Mouse (Mus musculus): Measurements from ENCODE around the gene Pml.

DNA sequence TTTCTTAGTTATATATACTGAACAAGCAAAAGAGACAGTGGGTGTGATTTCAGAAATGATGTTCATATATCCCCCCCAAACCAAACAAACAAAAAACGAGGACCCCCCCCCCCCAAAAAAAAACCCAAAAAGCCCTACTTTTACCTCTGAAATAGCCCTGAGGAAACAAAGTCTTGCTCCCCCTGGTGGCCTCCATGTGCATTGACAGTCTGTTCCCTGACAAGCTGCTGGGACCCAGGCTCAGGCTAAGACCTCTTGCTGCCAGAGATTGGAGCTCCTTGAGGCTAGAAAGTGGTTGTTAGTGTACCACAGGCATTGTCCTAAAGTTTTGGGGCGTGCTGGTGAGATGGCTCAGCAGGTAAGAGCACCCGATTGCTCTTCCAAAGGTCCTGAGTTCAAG is 32.0 kb upstream of the Pml start:
- no peak for TF ChIP-seq GATA1 (IDR thresholded peaks at IDR 0.05; ENCODE audit: borderline replicate concordance, low read length)
- no peak for TF ChIP-seq FLI1 (IDR thresholded peaks at IDR 0.05; ENCODE audit: low read length)
